Mouse (Mus musculus): ENCODE measurements around the gene Tjap1.

Gene Tjap1

DNA sequence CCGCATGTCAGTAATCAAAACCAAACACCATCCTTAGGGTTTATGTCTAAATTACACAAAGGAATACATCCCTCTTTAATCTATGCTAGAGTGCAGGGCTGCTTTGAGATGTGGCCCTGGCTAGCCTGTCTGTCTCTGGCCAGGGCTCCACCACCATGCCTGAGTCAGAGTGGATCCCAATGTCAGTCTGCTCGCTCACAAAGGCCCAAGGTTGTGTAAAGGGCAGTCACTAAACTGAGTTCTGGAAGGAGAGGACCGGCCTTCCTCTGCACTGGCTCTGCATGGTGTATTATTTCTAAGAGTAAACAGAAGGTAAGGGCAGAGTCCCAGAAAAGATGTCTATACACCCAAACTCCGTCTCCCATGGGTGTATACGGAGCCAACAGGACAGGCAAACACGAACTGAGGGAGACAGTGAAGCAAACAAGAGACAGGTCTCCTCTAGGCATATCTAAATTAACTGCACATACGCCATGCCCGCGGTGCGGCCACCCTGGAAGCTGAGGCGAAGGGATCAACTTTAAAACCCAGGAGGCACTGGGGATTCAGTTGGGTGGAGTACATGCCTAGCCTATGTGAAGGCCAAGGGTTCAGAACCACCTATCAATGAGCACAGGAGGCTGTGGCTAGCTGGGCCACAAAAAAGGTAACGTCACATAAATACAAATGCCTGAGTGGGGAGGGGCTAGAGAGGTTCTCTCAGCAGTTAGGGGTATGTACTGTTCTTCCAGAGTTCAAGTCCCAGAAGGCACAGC, 4.6 kb downstream of the Tjap1 start:
- DNase-seq = no peak

DNA sequence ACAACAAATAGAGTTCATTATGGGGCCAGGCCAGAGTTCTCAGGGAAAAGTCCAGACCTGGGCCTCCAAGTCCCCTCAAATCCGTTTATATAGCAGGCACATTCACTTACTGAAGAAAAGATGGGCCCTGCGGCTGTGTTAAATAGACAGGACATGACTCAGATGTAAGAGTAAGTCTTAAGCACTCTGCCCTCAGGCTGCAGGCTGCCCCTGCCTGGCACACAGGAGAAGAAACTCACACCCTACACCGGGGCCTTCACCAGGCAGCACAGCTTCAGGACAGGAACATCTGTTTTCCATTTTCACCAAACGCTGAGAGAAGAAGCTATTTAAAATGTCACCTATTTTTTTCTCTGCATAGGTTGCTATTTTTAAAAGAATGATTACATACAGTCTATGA, 5.2 kb downstream of the Tjap1 start:
- DNase-seq = no peak

DNA sequence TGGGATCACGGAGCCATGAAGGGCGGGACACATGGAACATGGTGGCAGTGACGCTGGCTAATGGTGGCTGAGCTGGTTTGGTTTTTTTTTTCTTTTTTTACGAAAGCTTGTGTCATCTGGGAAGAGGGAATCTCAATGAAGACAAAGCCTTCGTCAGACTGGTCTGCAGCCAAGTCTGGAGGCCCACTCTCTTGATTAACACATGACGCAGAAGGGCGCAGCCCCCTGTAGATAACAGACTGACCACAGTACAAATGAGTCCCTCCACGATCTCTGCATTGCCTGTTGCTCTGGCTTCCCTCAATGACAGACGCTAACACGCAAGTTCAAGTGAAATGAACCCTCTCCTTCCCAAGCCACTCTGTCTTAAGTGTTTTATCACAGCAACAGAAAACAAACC, 7.3 kb downstream of the Tjap1 start:
- no peak for DNase-seq

DNA sequence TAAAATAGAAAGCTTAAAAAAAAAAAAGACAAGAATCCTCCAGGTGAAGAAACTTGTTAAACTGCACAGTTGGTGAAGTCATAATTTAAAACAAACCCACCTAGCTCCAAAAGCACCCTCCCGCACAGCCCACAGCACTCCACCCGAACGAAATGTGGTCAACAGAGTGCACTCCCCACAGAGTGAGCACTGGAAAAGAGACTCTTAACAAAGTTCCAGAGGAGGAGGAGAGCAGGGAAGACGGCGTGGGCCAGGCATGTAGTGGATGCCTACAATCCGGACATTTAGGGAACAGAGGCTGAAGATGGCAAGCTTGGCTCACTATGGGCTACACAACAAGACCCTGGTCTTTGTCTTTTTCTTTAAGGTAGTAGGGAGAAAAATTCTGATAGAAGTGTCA, 7.8 kb downstream of the Tjap1 start:
- no peak for DNase-seq

DNA sequence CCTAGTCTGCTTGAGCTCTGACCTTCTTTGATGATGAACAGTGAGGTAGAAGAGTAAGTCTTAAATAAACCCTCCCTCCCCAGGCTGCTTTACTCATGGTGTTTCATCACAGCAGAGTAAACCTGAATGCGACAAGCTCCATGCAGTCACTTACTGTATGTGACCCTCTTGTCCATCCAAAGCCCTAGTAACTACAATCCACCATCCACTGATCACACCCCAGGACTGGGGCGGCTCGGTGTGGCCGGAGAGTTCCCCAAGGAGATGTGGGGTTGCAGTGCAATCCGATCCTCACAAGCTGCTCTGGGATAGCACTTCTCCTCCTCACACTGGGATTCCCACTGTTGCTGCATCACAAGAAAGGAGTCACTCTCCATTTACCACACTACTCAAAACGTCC, 8.4 kb downstream of the Tjap1 start:
- DNase-seq = no peak

DNA sequence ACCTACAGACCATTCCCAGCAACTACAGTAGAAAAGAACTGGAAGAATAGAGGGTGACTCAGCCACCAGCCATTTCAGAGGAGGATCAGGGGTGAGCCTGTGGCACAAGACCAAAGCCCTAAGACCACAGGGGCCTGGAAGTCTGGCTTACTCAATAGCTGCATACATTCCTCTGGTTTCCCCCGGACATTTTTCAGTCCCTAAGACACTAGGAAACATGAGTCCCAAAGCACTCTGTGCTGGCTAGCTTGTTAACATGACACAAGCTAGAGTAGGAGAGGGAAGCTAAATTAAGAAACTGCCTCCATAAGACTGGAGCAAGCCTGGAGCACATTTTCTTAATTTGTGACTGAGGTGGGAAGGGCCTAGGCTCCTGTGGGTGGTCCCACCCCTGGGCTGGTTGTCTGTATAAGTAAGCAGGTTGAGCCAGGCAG, 9.0 kb downstream of the Tjap1 start:
- no peak for DNase-seq

DNA sequence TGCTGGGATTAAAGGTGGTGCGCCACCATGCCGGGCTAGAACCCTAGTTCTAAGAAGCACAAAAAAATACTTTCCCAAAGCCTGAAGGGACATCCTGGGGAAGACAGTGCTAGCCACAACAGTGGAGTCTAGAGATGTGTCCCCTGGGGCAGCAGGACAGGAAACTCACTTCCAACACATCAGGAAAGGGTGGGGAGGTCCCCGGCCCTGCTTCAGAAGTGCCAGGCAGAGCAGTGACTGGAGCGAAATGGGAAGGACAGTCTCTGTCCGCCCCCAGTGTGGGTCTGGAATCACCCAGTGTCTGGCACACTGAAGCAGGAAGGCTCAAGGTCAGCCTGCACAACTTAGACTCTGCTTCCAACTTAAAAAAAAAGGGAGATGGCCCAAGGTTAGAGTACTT, 10.2 kb downstream of the Tjap1 start:
- no peak for DNase-seq

DNA sequence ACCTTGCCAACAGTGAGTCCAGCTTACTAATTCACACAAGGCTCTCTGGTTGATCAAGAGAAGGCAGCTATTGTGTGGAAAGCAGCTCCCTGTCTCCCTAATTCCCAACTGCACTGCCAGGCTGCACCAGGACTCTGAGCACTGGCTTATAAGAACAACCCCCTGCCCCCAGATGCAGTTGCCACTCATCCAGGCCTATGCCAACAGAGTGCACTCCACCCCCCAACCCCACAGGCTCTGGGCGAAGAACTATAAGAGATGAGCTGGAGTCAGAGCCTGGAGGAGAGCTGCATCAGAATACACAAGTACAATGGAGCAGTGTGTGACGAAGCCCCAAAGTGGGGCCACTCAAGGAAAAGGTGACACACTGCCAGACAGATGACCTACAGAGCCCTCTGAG, 10.8 kb downstream of the Tjap1 start:
- no peak for DNase-seq

DNA sequence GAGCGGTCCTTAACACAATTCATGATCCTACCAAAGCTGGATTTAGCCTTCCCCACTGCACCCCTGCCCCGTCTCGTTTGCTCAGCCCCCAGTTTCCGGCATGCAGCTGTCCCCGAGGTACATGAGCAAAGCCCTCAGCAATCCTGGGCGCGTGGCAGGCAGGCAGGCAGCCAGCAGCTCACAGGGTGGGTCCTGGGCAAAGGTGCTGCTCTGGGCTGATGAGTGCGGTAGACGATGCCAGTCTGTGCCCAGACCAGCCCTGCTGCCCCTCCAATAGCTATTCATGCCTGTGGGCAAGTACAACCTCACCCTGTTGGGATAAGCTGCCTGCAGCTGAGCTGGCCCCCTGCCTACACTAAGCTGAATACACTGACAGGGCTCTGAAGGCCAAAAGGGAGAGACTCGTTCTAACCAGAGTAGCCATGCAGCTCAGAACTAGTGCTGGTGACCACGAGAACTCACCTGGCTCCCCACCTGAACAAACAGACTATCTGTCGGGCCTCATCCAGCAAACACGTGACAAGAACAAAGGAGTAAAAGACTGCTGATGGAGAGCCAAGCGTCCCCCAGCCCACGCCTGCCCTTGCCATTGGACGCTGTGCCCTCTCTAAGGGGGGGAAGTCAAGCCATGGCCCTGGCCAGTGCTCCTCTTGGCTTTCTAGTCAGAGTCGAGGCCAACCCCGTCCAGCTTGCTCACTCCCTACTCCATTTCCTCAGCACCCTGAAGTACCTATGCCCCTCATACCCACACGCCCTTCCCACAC, 12.9 kb downstream of the Tjap1 start:
- DNase-seq = no peak

DNA sequence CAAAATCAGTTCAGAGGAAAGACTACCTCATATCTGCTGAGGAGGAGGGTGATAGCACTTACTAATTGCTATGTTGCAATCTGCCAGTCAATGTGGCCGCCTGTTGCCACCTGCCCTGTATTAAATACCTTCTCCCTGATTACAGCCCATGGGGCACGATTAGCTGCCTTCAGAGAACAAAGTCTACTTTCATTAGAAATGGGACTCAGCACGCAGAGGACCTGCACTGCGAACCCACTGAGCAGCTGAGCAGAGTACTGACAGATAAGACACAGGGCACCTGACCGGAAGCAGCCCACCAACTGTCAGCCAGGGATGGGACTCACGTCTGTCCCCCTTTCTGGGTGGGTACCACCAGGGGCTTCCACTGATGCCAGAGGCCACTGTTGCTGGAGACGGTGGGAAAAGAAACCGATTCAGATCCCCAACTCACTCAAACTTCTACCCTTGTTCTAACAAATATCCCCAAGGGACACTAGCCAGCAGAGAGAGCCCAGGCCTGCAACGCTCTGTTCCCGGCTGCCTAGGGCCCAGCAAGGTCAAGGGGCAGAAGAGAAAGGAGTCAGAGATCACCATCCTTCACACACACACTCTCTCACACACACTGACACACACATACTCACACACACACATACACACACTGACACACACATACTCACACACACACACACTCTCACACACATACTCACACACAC, 14.7 kb downstream of the Tjap1 start:
- DNase-seq = no peak

DNA sequence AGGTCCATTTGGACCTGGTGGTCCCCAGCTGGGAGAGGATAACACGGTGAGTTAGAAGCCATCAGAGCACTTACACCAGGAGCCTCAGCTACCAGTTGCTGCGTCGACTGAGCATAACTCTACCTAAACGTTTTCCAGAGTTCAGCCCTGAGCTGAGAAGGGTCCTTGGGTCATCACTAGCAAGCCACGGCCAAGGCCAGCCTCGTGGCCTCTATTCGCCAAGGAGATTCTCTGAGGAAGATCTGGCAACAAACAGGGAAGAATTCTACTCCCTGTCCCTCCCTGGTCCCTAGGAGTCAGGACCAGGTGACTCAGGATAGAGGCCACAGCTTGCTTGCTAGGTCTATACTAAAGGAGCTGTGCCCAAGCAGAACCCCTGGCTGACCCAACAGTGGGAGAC, 15.3 kb downstream of the Tjap1 start:
- DNase-seq = no peak

DNA sequence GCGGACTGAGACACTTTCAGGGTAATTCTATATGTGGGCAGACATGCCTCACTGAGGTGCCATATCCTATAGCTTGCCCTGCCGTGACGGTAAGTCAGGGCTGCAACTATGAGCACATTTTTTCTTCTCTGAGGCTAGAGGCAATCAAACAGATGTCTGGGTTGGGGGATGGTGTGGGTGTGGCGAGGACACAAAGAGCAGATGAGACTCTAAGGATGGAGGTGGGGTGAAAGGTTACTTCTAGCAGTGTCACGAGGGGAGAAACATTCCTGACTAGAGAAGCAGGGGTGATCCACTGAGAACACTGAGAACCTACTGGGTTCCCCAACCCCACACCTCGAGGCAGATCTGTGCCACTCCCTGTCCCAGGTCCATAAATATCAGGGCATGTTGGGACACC, 15.8 kb downstream of the Tjap1 start:
- no peak for DNase-seq

DNA sequence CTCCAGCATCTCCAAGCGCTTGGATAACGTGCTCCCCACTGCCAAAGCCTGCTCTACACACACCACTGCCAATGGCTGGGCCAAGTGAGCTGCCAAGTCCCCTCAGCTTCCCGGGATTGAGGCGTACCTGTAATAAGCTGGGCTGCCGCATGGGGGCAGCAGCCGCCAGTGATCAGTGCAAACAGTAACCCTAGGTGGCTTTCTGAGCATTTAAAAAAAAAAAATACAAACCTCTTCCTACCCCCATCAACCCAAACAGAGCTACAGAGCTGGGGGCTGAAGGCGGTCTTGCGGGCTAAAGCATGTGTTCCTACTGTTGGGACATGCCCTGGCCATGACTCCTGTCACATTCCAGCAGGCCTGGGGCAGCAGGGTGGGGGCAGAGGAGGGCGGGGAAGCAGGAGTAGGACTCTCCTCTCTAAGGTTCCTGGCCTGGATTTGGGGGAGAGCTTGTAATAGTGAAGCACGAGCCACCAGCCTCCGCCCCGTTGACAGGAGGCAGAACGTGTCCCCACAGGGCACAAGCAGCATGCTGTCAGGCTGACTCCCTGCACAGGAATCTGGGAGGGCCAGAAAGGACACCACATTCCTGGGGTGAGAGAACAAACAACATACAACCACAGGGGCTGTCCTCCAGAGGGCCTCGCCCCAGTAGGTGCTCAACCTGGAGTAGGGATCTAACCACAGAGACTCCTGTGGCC, 16.8 kb downstream of the Tjap1 start:
- peak; percentile 90 for DNase-seq

DNA sequence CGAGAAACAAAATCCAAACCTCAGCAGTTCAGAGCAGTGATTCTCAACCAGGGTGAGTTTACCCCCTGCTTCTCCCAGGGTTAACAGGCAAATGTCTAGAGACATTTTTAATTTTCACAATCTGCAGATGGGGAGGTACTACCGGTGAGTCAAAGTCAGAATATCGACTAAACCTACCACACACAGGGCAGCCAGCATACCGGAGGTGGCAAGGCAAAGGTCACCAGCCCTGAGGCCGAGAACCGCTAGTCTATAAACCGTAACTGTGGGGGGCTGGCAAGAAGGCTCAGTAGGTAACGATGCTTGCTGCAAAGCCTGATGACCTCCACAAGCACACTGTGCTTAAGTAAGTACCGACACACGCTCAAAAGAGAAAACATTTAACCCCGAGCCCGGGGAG, 17.3 kb downstream of the Tjap1 start:
- no peak for DNase-seq

DNA sequence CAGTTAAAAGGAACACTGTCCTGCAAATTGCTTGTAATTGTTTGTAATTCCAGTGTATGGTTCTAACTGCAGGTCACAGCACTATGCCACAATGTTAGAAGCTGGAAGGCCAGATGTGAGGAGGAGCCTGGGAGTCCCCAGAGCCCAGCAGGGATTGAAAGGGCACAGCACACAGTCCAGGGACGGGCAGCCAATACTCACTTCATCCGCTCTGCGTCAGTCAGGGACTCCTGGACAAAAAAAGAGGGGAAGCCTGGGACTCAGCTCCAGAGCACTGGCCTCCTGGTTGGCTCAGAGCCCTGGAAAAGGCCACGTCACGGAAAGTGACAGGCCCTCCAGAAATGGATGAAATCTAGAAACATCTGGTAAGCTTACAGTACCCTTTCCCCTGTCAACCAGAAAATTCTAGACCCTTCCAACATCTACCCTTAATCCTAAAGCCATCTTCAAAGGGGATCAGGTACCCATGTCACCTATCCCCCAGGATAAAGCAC, 20.6 kb downstream of the Tjap1 start:
- DNase-seq = no peak

DNA sequence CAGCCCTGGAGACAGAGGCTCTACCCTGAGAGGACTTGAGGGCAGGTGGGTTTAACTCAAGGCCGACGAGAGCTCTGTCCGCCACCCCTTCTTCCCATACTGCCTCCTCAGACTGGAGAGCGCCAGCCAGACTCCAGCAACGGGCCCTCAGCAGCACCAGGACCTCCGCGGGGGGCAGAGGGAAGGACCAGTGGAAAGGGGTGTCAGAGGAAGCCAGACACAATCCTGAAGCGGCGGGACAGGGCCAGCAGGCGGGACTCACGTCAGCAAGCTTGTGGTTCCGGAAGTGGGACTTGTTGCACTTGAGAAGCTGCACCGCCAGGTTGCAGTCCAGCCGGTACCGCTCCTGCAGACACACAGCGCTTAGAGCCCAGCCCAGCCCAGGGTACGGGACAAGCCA, 23.2 kb downstream of the Tjap1 start:
- no peak for DNase-seq

DNA sequence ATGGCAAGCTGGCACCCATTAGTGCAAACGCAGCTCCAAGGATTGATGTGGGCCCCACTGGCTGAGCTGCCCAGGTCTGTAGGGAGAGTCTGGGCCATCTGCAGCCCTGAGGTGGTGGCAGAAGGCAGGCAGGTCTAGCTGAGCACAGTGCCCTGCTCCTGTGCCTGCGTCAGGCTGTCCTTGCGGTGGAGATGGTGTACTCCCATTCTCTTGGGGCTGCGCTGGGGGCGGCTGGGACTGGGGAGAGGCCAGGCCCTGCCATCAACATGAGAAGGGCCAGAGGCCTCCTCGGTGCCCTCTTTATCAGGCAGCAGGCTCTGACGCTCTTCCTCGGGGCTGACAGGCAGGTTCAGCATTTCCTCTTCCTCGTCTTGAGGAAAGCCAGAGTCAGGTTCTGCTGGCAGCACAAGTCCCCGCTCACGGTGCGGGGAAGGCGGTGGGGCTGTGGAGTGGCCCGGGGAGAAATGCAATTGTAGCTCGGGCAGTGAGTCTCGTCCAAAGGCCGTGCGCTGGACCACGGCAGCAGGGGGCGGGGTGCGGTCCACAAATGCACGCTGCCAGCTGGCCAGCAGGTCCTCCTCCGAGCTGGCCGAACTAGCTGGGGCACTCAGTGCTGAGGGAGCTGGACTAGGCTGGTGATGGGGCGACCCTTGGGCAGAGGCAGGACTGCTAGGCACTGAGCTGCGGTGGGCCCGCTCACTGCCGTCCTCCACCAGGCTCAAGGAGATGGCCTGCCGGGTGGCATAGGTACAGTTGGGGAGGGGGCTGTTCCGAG, 24.4 kb downstream of the Tjap1 start:
- DNase-seq = no peak

DNA sequence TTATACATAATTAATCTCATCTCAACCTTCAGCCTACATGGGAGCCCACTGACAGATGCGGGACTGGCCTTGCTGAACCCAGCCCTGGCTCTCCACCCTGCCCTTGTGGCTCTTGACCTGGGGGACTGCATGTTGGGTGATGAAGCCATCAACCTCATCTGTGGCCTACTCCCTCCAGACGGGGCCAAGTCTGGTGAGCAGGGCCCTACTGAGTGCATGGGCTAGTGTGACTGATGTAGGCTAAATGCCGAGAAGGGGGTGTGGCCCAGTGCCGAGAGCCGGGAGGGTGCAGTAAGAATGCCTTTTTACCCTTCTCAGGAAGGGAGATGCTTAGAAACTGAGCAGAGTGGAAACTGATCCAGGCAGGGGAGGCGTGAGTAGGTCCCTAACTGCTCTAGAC, 27.7 kb downstream of the Tjap1 start:
- DNase-seq = no peak

DNA sequence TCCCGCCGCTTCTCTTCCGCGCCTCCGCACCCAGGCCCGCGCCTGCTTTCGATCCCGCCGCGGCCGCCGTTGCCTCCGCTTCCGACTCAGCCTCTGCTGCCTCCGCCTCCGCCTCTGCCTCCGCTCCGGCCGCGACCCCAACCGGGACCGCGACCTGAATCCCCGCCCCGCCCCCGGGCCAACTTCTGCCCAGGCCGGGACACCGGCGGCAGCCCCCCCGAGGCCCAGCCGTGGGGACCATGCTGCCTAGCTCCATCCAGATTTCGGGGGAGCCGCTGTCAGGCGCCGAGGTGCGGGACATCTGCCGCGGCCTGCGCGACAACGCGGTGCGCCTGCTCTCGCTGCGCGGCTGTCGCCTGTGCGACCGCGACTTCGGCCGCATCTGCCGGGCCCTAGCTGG, 28.7 kb downstream of the Tjap1 start:
- peak in 1 of 2 experiments; percentile 47 for DNase-seq

DNA sequence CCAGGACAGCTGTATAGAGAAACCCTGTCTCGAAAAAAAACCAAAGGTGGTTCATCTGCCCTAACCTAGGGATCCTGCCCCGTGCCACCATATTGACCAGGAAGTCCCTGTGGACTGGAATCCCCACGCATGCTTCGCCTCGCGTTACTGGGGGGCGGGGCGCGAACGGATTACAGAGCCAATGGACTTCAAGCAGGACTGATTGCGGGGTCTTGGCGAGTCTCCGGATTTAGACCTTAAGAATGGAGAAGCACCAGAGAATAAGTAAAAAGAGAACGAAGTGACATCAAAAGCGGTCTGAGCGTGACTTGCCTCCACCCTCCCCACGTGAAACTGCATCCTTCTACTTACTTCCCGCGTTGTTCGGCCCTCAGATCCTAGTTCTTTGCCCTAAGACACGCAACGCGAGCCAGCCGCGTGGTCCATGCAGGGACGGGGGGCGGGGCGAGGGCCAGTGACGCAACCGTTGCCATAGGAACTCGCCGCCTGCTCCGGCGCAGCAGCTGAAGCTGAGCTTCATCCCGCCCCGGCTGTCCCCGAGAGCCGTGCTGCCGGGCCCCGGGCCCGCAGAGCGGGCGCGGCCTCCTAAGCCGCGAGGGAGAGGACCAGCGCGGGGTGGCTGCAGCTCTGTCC, 29.3 kb downstream of the Tjap1 start, which contains the start of gene Lrrc73:
TSS of gene Lrrc73 (plus strand) at position 80 of the 633 bp plus-strand sequence.
- peak; percentile 91 to 92 for DNase-seq

Measured in cerebellum, postnatal 36 days (tissue).